Mouse (Mus musculus): ENCODE measurements at regions not wholly inside any gene's neighbourhood (a gene's known extent, or its start where the extent isn't known, plus 50 kb on each side); places are given as distances from the start of the nearest gene placed in this dataset.
A peak's percentile ranks its signal among the peaks of the same experiment; 100 is the strongest.

GRCm38 (mm10) chr4:31642593-31643290, 321.2 kb upstream of the Map3k7 start:
- peak; percentile 66 for TF ChIP-seq MYOD1 (IDR thresholded peaks at IDR 0.05; ENCODE audit: control insufficient read depth, insufficient read length, low read depth)
- TF ChIP-seq CTCF (IDR thresholded peaks at IDR 0.05; ENCODE audit: control insufficient read depth, insufficient read depth, insufficient read length), result no peak
- no peak for TF ChIP-seq CEBPB (IDR thresholded peaks at IDR 0.05; ENCODE audit: low read depth)

Data from C2C12 (cell line).